8 mouse cellular contexts compared by ENCODE assay signal in genomic region chr16:40968088-40968860, GRCm38 (mm10).
A peak's percentile ranks its signal among the peaks of the same experiment; 100 is the strongest.
DNase-seq lines count a peak whose midpoint lies in the region; ATAC-seq lines count a peak whose summit lies in the region.

No protein-coding gene starts in this region.

- H3K27ac ChIP-seq in hindbrain, embryonic 10.5 days, result peak overlapping the region; percentile 50
- no peak overlapping the region for H3K27ac ChIP-seq in lung, embryonic 15.5 days

- peak overlapping the region; percentile 45 for H3K4me3 ChIP-seq in hindbrain, embryonic 10.5 days
- no peak overlapping the region for H3K4me3 ChIP-seq in lung, embryonic 15.5 days

- no peak overlapping the region for H3K9ac ChIP-seq in lung, embryonic 15.5 days

- H3K4me2 ChIP-seq in lung, embryonic 15.5 days, result peak overlapping the region; percentile 48

- H3K4me1 ChIP-seq in hindbrain, embryonic 10.5 days (replicated peaks), result peaks cover 7% of the 10 kb centered on the region; the same call in 1 of the 2 replicates
- H3K4me1 ChIP-seq in lung, embryonic 15.5 days, result no peaks in the 10 kb centered on the region

- H3K36me3 ChIP-seq in hindbrain, embryonic 10.5 days, result no peaks in the 10 kb centered on the region
- no peaks in the 10 kb centered on the region for H3K36me3 ChIP-seq in lung, embryonic 15.5 days

- DNase-seq in MEL-GATA-1-ER (ENCODE audit: extremely low read depth, low read depth), result peak; percentile 56
- DNase-seq in cerebellum, adult 9-11 months, result peak; percentile 81
- peak; percentile 80 to 83 for DNase-seq in frontal cortex, postnatal 10 days (ENCODE audit: low spot score in 2 of 2)
- DNase-seq in hindbrain, embryonic 10.5 days (ENCODE audit: low spot score), result peak; percentile 80
- DNase-seq in layer of hippocampus, adult 9-10 months (ENCODE audit: low spot score), result peak; percentile 78
- DNase-seq in retina, postnatal 1 day, result peak; percentile 92

- 20% methylated on average over 17 of the region's 17 CpGs for WGBS in hindbrain, embryonic 10.5 days
- 24% methylated on average over 17 of the region's 17 CpGs for WGBS in lung, embryonic 15.5 days

- ATAC-seq in lung, embryonic 15.5 days (ENCODE audit: borderline replicate concordance, extremely low read depth, low FRiP score, low TSS enrichment), result peak; percentile 94; the same call in 1 of the 2 replicates
- no peak for ATAC-seq in erythroid progenitor cell, adult 5-6 weeks (replicated peaks; ENCODE audit: low FRiP score, poor library complexity, severe bottlenecking)

- H3K27me3 ChIP-seq in hindbrain, embryonic 10.5 days (ENCODE audit: insufficient read depth, poor library complexity, severe bottlenecking), result no peaks in the 10 kb centered on the region
- no peaks in the 10 kb centered on the region for H3K27me3 ChIP-seq in lung, embryonic 15.5 days

- H3K9me3 ChIP-seq in hindbrain, embryonic 10.5 days, result no peaks in the 10 kb centered on the region
- no peaks in the 10 kb centered on the region for H3K9me3 ChIP-seq in lung, embryonic 15.5 days
